Mouse (Mus musculus) liver, embryonic 15.5 days (tissue): ENCODE measurements around the gene Klc4. TPM values are rescaled to one million over a fixed set of nuclear protein-coding genes. Genes with fewer than 3 reads are reported as not detected.

Experiments
- ATAC-seq: fragments of 200-750 bp; cut with Nextera tagmentation; 2 replicates; pipeline ENCODE4 v1.8.0; 2017; ENCODE audit warnings: moderate number of reproducible peaks, mild to moderate bottlenecking, moderate library complexity; ENCODE audit not compliant: insufficient read depth
- H3K27ac ChIP-seq: fragments of 300-500 bp; sonication (generic); replicated peaks from 2 replicates; pipeline ENCODE4 v1.5.1; 2015; ENCODE audit warnings: mild to moderate bottlenecking, inconsistent platforms
- H3K27me3 ChIP-seq: fragments of 300-500 bp; sonication (generic); 2 replicates; pipeline ENCODE4 v1.6.1; 2015; ENCODE audit warnings: mild to moderate bottlenecking, inconsistent platforms
- H3K36me3 ChIP-seq: fragments of 300-500 bp; sonication (generic); replicated peaks from 2 replicates; pipeline ENCODE4 v1.6.1; 2015; ENCODE audit warnings: moderate library complexity, mild to moderate bottlenecking, inconsistent platforms
- H3K4me1 ChIP-seq: fragments of 300-500 bp; sonication (generic); replicated peaks from 2 replicates; pipeline ENCODE4 v1.6.1; 2015; ENCODE audit warnings: inconsistent platforms
- H3K4me2 ChIP-seq: fragments of 300-500 bp; sonication (generic); 2 replicates; pipeline ENCODE4 v1.6.1; 2015; ENCODE audit warnings: moderate library complexity, mild to moderate bottlenecking, inconsistent platforms
- H3K4me3 ChIP-seq: fragments of 300-500 bp; sonication (generic); replicated peaks from 2 replicates; pipeline ENCODE4 v1.5.1; 2015; ENCODE audit warnings: mild to moderate bottlenecking, inconsistent platforms
- H3K9ac ChIP-seq: fragments of 300-500 bp; sonication (generic); 2 replicates; pipeline ENCODE4 v1.6.1; 2015; ENCODE audit warnings: moderate library complexity, mild to moderate bottlenecking, inconsistent platforms
- H3K9me3 ChIP-seq: fragments of 300-500 bp; sonication (generic); replicated peaks from 2 replicates; pipeline ENCODE4 v1.6.1; 2016; ENCODE audit warnings: inconsistent platforms
- WGBS: fragments of 180-500 bp; shearing (Covaris S2); methylation state at CpG from one replicate; pipeline ENCODE4 v1.1.7; 2015; ENCODE audit warnings: mixed read lengths; ENCODE audit not compliant: insufficient replicate concordance; 5-methylcytosine and 5-hydroxymethylcytosine counted together
- polyA plus RNA-seq: library from polyadenylated mRNA; unstranded; fragments of >200 nt; fragmentation: Nextera tagmentation; extraction: Ambion mirVana; gene quantifications from 2 replicates; pipeline ENCODE4 v1.2.1, GENCODE M21; 2015

Gene Klc4
- polyA plus RNA-seq, 1 experiment from 2014 or later: 9.3 TPM

GRCm38 (mm10) chr17:46618769-46619682 lies 26.8 kb downstream of the Klc4 start:
- H3K27ac ChIP-seq: no peak overlapping the region; the same call in 1 of the 2 replicates
- H3K9ac ChIP-seq: no peak overlapping the region
- no peak for ATAC-seq
- H3K4me3 ChIP-seq: no peak overlapping the region
- 39% methylated on average over 27 of the region's 27 CpGs for WGBS
- no peaks in the 10 kb centered on the region for H3K36me3 ChIP-seq
- H3K4me2 ChIP-seq: no peak overlapping the region
- no peaks in the 10 kb centered on the region for H3K27me3 ChIP-seq
- H3K4me1 ChIP-seq: peaks cover 35% of the 10 kb centered on the region
- no peaks in the 10 kb centered on the region for H3K9me3 ChIP-seq

- Histone ChIP-seq H3K27ac (no peak overlapping the region; the same call in 1 of the 2 replicates), H3K4me1 (peaks cover 35% of the 10 kb centered on the region)
Observed at GRCm38 (mm10) chr17:46618394-46618768, 27.4 kb downstream of the Klc4 start.

GRCm38 (mm10) chr17:46617799-46618198 lies 28.0 kb downstream of the Klc4 start:
- Histone ChIP-seq H3K9me3 (no peaks in the 10 kb centered on the region), H3K27me3 (no peaks in the 10 kb centered on the region), H3K4me1 (peaks cover 35% of the 10 kb centered on the region), H3K9ac (no peak overlapping the region), H3K27ac (no peak overlapping the region), H3K4me3 (no peak overlapping the region), H3K36me3 (no peaks in the 10 kb centered on the region), H3K4me2 (no peak overlapping the region)
- 69% methylated on average over 12 of the region's 12 CpGs for WGBS
- no peak for ATAC-seq

More at GRCm38 (mm10) chr17:46618394-46618768, 27.4 kb downstream of the Klc4 start:
- no peaks in the 10 kb centered on the region for H3K27me3 ChIP-seq
- H3K4me2 ChIP-seq: no peak overlapping the region
- 47% methylated on average over 6 of the region's 6 CpGs for WGBS
- no peaks in the 10 kb centered on the region for H3K36me3 ChIP-seq
- no peaks in the 10 kb centered on the region for H3K9me3 ChIP-seq
- H3K9ac ChIP-seq: no peak overlapping the region
- no peak overlapping the region for H3K4me3 ChIP-seq
- ATAC-seq: no peak

GRCm38 (mm10) chr17:46613229-46613628 lies 32.6 kb downstream of the Klc4 start:
- Histone ChIP-seq H3K4me3 (no peak overlapping the region), H3K4me2 (no peak overlapping the region), H3K27me3 (no peaks in the 10 kb centered on the region), H3K4me1 (peaks cover 7% of the 10 kb centered on the region; the same call in 1 of the 2 replicates), H3K9me3 (no peaks in the 10 kb centered on the region), H3K36me3 (no peaks in the 10 kb centered on the region), H3K9ac (no peak overlapping the region), H3K27ac (no peak overlapping the region)
- ATAC-seq: no peak
- WGBS: 48% methylated on average over 3 of the region's 3 CpGs

- no peak overlapping the region for H3K9ac ChIP-seq
- ATAC-seq: no peak
- WGBS: 33% methylated on average over 4 of the region's 4 CpGs
- H3K4me1 ChIP-seq: peaks cover 6% of the 10 kb centered on the region; the same call in 1 of the 2 replicates
- H3K36me3 ChIP-seq: no peaks in the 10 kb centered on the region
- no peak overlapping the region for H3K27ac ChIP-seq
- H3K27me3 ChIP-seq: no peaks in the 10 kb centered on the region
- no peaks in the 10 kb centered on the region for H3K9me3 ChIP-seq
- H3K4me3 ChIP-seq: no peak overlapping the region
- H3K4me2 ChIP-seq: no peak overlapping the region
Observed at GRCm38 (mm10) chr17:46612820-46613219, 33.0 kb downstream of the Klc4 start.

- Histone ChIP-seq H3K4me2 (no peak overlapping the region), H3K9me3 (no peaks in the 10 kb centered on the region), H3K9ac (no peak overlapping the region), H3K4me1 (peaks cover 6% of the 10 kb centered on the region; the same call in 1 of the 2 replicates), H3K4me3 (no peak overlapping the region), H3K27ac (no peak overlapping the region), H3K36me3 (no peaks in the 10 kb centered on the region), H3K27me3 (no peaks in the 10 kb centered on the region)
- ATAC-seq: no peak
- 61% methylated on average over 2 of the region's 2 CpGs for WGBS
Observed at GRCm38 (mm10) chr17:46612189-46612588, 33.6 kb downstream of the Klc4 start.

GRCm38 (mm10) chr17:46611316-46611715 lies 34.5 kb downstream of the Klc4 start:
- H3K36me3 ChIP-seq: no peaks in the 10 kb centered on the region
- no peak overlapping the region for H3K4me3 ChIP-seq
- 79% methylated on average over 6 of the region's 6 CpGs for WGBS
- no peak for ATAC-seq
- H3K4me2 ChIP-seq: no peak overlapping the region
- H3K27ac ChIP-seq: no peak overlapping the region
- peaks cover 6% of the 10 kb centered on the region; the same call in 1 of the 2 replicates for H3K4me1 ChIP-seq
- no peak overlapping the region for H3K9ac ChIP-seq
- H3K27me3 ChIP-seq: no peaks in the 10 kb centered on the region
- H3K9me3 ChIP-seq: no peaks in the 10 kb centered on the region

- ATAC-seq: no peak
- H3K4me3 ChIP-seq: no peak overlapping the region
Observed at GRCm38 (mm10) chr17:46609721-46610514, 35.9 kb downstream of the Klc4 start.

GRCm38 (mm10) chr17:46605987-46606386 lies 39.8 kb downstream of the Klc4 start:
- Histone ChIP-seq H3K4me1 (peaks cover 10% of the 10 kb centered on the region; the same call in 1 of the 2 replicates), H3K9me3 (no peaks in the 10 kb centered on the region), H3K4me2 (no peak overlapping the region), H3K27me3 (no peaks in the 10 kb centered on the region), H3K9ac (no peak overlapping the region), H3K27ac (no peak overlapping the region), H3K36me3 (no peaks in the 10 kb centered on the region), H3K4me3 (no peak overlapping the region)
- 74% methylated on average over 12 of the region's 12 CpGs for WGBS
- ATAC-seq: no peak

More at GRCm38 (mm10) chr17:46609721-46610514, 35.9 kb downstream of the Klc4 start:
- H3K4me1 ChIP-seq: peaks cover 6% of the 10 kb centered on the region; the same call in 1 of the 2 replicates
- no peaks in the 10 kb centered on the region for H3K9me3 ChIP-seq
- H3K4me2 ChIP-seq: peak overlapping the region; percentile 35
- no peaks in the 10 kb centered on the region for H3K27me3 ChIP-seq
- WGBS: 23% methylated on average over 15 of the region's 15 CpGs
- H3K36me3 ChIP-seq: no peaks in the 10 kb centered on the region
- H3K9ac ChIP-seq: no peak overlapping the region
- H3K27ac ChIP-seq: no peak overlapping the region

- ATAC-seq: no peak
- Histone ChIP-seq H3K27me3 (no peaks in the 10 kb centered on the region), H3K4me3 (no peak overlapping the region), H3K27ac (no peak overlapping the region), H3K4me2 (no peak overlapping the region), H3K9ac (no peak overlapping the region), H3K36me3 (no peaks in the 10 kb centered on the region), H3K4me1 (peaks cover 9% of the 10 kb centered on the region; the same call in 1 of the 2 replicates), H3K9me3 (no peaks in the 10 kb centered on the region)
- WGBS: 76% methylated on average over 5 of the region's 5 CpGs
Observed at GRCm38 (mm10) chr17:46605126-46605525, 40.7 kb downstream of the Klc4 start.

GRCm38 (mm10) chr17:46603229-46603628 lies 42.6 kb downstream of the Klc4 start:
- H3K27ac ChIP-seq: no peak overlapping the region
- WGBS: 75% methylated on average over 4 of the region's 4 CpGs
- 0 out of 2 replicates have a peak, but pooled peaks cover 5% of the 10 kb centered on the region for H3K4me1 ChIP-seq

More at GRCm38 (mm10) chr17:46603229-46603628, 42.6 kb downstream of the Klc4 start:
- no peak overlapping the region for H3K4me2 ChIP-seq
- no peaks in the 10 kb centered on the region for H3K9me3 ChIP-seq
- no peaks in the 10 kb centered on the region for H3K27me3 ChIP-seq
- H3K4me3 ChIP-seq: no peak overlapping the region
- no peaks in the 10 kb centered on the region for H3K36me3 ChIP-seq
- ATAC-seq: no peak
- no peak overlapping the region for H3K9ac ChIP-seq
